Mouse (Mus musculus): ENCODE data around the gene Slc25a16.

DNA sequence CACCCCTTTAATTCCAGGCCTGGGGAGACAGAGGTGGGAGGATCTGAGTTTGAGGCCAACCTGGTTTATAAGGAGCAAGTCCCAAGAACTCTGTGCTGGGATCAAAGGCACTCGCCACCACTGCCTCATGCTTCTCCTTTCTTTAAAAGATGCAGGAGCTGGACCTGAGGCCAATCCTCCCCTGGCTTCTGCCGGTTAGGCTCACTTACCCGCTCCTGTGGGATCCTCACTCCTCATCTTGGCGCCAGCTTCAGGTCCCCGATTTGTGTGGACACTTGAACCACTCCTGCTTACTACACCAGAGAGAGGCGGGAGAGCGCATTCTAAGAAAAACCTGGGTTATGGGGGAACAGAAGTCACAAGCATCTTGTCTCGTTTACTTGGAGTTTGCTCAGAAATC, 18.6 kb upstream of the Slc25a16 start:
- TF ChIP-seq CTCF (conservative IDR thresholded peaks at IDR 0.05; ENCODE audit: low read length) = no peak
- TF ChIP-seq POU5F1 (IDR thresholded peaks at IDR 0.05; ENCODE audit: borderline replicate concordance, low read length) = no peak

Measured in E14TG2a.4 (cell line).